Mouse (Mus musculus) cerebellum, postnatal 10 days (tissue): ENCODE results near the gene Gnaq.

Source experiments
- DNase-seq, 2 experiments: peaks; one replicate each; pipeline ENCODE4 v3.0.0; 2021; ENCODE audit warnings: mixed read lengths in 2 of 2

Gene Gnaq

DNA sequence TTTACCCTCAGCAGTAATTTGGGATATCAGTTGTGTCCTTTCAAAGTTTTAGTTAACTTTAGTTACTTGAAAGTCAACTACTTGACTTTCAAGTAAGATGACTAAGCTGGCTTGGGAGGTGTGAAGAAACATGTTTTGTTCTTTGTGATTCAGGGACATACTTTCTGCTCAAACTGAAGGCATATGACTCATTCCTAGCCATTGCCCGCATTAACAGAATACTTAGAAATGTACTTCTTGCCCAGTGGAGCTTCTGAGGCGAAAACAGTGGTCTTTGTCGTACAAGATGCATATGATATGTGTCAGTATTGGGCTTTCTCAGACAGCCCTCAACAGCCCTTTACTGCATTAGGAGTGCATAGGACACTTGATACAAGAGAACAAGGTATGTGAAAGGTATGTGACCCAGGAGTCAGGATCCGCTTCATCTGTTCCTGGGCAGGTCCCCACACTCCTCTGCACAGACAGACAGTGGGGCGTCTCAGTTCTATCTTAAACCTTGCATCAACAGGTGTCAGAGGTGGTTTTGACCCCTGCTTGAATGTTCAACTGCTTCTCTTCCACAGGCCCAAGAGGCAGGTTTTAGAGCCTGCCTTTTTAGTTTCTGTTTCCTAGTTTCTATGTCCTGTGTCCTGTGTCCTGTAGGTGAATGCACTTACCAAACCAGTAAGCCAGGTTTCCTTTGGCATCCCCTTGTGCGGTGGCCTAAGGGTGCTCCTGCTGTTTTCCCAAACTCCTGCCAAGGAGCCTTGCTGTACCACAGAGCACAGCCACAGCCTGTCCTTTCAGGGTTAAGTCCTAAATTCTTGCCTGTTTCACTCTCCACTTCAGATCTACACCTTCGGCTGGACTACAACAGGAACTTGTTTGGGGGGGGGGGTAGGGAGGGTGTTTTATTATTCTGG, 72.4 kb downstream of the Gnaq start:
- no peak for DNase-seq

DNA sequence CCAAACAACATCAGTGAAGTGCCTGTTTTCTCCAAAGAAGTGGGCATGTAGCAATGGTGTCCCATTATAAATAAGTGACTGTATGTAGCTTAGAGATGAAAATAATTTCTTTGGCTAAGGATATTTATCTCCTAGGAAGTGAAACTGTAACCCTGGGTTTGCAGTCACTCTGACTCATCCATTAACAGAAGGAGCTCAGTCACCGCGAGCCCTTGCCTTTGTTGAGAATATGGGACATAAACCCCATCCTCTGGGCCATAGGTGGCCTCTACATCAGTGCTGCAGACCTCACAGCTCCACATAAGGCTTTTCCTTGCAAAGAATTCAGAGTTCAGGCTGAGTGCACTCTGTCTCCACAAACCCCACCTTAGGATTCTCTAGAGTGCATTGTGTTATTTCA, 77.0 kb downstream of the Gnaq start:
- no peak for DNase-seq

DNA sequence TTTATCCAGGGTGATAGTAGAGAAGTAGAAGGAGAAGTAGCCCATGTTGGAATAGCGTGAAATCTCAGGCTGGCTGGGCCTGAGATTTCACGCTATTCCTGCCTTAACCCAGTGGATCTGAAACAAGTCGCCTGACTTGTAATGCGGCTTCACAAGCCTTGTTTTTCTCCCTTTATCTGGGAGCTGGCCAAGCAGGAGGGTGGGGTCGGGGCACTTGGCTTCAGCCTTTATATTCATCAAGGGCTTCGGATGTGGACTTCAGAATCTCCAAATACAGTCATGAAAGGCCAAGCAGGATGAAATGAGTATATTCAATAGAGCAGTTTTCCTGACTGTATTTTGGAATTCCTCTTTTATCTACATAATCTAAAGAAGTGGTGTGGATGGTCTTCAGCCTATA, 82.3 kb downstream of the Gnaq start:
- peak; percentile 52 to 61 for DNase-seq

DNA sequence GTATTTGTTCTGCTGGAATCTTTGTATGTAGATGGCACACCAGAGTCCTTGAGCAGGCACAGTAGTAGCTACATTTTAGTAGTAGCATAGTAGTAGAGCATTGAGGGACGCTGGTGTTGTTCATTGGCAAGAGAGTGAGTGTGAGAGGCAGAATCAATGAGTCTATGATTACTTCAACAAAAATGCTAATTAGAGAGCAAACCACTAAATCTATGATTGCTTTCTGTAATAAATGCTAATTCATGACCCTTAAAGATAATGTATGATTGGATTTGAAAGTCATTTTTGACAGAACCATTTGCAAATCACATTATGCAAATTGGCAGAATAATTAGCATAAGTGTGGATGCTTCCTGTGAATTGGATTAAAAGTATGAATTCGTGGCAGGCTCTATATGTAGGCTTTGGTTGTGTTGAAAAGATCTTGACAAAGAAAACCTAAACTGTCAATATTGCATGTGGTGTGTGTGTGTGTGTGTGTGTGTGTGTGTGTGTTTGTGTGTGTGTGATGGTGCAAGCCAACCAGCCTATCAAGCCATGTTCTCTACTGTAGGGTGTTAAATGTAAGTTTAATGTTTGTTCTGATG, 82.9 kb downstream of the Gnaq start:
- no peak for DNase-seq

DNA sequence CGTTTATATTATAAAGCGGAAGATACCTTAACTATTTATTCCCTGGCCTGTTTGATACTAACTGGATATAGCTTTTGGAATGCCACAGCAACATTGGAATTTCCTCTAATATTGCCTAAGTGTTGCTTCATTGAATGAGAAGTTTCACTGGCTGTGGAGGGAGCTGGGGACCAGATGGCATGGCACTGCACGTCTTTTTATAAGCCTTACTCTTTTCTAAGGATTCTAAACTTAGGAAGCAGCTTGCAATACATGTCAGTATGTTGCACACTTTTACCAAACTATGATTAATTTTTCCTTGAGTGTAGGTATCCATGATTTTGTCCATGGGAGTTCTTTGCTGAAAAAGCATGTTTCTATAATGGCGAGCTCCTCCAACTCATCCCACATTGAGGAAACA, 87.3 kb downstream of the Gnaq start:
- no peak for DNase-seq

DNA sequence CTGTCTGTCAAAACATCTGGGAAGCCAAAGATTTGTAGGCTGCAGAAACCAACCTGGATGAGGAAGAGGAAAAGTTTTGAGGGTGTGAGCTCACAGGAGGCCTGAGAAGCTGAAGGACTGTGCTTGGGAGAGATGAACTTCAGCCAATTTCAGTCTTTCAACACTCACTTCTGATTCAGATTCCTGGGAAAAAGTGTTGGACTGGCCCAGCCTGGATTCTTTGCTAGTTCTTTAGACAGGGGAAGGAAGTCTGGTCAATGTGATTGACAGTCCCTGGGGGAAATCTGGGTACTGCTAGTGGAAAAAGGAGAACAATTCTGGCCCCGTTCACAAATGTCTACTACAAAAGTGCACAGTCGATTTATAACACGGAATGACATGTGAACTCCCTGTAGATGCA, 89.9 kb downstream of the Gnaq start:
- no peak for DNase-seq

DNA sequence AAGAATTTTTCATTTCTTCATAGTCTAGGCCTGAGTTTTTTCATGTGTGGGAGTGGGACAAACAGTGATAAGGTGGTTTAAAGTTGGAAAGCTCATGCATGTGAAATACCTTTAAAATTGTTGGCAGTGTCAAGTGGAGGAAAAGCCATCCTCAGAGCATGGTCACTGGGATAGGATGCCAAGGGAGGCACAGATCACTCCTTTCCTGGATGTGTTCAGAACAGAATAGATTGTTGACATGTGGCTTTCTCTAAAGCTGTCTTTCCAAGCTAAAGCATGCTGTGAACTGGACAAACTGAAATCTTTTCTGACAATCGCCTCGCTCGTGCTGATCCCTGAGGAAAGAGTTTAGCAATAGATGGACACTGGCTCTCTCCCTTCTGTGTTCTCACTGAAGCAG, 90.5 kb downstream of the Gnaq start:
- DNase-seq = no peak

DNA sequence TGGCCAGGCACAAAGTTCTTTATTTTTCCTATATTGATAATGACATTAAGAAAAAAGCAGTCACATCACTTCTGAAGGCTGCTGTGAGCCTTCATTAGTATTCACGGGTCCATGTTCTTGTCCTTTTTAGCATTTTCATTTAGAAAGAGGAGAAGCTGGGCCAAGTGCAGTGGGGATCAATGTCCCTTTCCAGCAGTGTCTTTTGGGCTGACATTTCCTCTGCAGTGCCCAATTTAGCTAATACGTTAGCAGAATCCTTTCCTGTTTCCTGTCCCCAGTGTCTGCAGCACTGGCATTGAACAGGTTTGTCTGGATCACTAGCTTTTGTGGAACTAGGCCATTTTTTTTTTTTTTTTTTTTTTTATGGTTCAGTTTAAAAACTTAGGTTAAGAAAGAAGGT, 92.2 kb downstream of the Gnaq start:
- DNase-seq = no peak

DNA sequence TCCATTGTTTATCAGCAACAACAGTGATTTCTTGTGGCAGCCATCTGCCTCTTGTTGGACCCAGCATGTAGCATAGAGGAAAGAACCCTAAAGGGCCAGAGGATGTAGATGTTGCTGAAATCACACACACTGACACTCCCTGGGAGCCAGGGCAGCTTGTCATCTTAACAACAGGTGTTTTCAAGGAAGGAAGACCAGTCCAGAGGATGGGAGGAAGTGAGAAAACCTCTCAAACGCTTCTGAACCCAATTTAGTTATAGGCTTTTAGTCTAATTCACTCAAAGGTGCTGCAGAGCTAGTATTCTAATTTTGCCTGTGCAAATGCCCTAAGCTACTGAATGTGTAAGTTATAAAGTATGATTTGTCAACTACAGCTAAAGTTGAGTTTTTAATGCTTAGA, 99.0 kb downstream of the Gnaq start:
- no peak for DNase-seq

DNA sequence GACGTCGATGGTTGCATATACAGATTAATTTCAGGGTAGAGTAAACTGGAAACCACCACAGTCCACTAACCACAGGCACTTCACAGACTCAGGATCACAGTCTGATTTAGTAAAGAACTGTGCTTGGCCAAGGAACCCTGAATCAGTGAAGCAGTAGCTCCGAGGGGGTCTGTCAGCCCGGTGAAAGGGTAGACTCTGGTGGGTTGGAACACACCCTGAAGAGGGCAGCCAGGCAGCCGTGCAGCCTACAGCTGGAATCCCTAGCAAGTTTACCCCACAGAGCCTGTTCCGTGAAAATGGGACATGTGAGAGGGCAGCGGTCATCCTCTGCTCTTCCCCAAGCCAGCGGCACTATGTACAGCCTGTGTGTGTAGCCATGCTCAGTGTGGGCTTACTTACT, 103.0 kb downstream of the Gnaq start:
- DNase-seq = no peak

DNA sequence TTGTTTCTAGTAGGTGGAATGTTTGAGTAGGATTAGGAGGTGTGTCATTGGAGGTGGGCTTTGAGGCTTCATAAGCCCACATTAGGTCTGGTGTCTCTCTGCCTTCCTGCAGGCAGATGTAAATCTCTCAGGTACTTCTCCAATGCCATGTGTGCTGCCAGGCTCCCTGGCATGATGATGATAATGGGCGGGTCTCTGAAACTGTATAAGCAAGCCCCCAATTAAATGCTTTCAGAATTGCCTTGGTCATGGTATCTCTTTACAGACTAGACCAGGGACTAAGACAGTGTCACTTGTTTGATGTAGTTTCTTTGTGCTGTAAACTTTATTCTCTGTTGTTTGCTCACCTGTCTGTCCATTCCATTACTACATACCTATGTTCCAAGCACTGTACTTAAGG, 104.4 kb downstream of the Gnaq start:
- no peak for DNase-seq

DNA sequence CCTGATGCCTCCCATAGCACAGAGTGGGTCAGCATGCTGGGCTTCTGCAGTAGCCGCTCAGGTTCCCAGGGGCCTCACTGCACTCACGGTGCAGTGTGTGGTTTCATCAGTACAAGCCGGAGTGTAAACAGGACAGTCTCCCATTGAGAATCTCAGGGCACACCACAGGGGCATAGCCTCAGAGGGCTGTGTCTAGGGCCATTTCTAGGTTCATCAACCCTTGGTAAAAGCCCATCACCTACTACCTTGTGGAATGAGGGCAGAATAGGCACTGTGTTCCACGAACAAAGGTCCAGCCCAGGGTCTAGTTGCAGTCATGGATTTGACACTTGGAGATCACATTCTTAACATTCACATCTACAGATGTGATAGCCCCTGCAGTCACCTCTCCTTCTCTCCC, 105.4 kb downstream of the Gnaq start:
- DNase-seq = no peak

DNA sequence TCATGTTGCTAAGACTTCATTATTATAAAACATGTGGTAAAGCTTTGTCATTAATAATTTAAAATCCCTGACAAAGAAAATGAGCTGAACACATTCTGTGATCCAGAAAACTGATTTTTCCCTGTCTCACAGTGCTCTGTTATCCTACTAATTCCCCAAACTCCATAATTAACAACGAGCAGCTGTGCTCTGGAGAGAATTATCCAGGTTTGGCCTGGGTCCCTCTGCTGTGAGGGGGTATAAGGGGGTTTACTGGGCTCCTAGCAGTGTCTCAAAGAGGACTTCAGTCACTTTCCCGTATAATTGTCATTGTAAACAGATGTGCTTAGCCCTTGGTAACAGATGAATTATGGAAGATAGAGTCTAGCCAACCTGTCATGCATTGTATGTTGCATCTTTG, 105.9 kb downstream of the Gnaq start:
- peak in 1 of 2 experiments; percentile 19 for DNase-seq

DNA sequence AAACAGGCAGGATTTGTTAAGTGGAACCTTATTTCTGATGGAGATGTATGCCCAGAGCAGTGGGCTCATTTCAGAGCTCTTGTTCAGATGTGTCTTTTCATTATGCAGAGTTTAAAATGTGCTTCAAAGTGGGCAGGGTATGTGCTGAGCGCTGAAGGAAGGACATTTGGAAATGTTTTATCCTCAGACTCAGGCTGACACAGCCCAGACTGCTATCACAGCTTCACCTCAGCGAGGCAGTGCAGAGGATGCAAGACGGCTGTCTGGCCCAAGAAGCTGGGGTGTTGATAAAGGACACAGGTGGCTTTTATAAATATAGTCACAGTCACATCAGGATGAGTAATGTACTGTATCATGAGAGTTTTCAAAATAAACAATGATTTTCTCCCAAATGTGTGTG, 110.1 kb downstream of the Gnaq start:
- no peak for DNase-seq

DNA sequence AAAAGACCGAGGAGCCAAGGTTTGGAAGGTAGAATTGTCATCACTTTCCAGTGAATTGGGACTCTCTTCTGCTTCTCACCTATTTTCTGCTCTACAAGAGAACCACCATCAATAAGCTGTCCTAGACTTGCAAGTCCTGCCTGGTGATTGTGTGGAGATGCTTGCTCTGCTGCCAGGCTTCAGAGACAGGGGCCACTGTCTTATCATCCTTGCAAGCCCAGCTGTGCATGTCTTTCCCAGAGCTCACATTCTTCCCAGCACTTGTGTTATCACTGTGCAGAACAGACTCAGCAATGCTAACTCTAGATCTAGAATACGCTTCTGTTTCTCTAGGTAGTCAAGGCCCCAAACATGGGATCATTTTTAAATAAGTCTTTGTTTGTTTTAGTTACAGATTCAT, 116.4 kb downstream of the Gnaq start:
- no peak for DNase-seq

DNA sequence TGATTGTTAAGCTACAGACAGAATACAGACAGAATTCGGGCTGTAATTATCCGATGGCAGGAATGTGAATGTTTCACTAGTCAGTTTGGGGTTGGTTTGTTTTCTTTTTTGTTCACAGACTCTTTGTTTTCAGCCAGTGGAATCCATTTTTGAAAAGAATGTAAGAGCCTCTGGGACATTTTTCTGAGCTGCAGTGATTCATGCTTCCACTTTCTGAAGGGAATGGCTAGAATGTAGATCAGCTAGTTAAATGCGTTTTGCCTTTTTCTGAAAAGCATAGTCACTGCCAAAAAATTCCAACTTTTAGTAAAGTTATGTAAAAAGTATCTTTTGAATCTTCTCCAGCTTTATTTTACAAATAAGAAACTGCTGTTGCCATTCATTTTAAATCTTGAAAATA, 118.3 kb downstream of the Gnaq start:
- no peak for DNase-seq

DNA sequence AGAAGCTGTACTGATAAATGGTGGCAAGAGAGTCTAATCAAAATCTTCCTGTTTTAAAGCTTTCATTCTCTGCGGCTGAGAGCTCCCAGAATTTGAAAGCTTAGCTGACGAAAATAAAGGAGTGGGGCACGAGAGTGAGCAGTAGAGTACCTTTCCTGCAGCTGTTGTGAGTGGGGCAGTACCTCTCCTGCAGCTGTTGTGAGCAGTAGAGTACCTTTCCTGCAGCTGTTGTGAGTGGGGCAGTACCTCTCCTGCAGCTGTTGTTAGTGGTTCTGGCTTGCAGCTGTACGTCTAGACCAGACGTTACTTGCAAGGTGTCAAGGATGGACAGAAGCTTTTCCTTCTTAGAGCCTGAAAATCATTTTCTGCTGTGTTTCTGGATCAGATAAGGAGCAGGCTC, 119.2 kb downstream of the Gnaq start:
- DNase-seq = no peak

DNA sequence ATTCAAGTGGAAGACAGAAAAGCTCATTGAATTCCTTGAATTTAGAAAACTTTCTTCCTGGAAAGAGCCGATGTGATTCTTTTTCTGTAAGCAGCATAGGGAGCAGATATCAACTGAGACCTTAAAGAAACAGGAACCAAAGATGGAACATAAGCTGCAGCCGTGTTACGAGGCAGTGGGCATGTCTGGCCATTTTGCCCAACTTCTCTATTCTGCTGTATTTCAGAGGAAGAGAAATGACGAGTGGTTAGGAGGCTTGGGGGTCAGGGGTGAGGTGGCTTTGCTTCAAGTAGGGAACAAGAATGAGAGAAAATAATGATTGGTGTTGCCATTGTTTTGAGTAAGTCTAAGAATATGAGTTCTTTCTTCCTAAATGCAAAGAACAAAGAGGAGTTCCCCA, 120.1 kb downstream of the Gnaq start:
- no peak for DNase-seq

DNA sequence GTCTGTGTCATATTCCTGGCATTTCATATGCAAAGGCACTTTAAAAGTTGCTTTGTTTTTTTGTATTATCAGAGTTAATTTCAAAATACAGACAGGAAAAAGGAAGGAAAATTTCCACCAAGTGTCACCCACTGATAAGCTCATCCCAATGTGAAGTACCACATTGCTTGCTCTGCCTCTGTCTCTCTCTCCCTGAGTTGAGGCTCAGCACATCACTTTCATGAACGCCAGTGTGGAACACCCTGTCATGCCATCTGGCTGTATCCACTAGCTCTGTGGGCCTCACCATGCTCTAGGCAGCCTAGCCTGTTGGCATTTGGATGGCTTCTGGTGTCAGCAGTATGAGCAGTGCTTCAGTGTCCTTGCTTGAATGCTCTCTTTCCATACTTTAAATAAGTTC, 122.2 kb downstream of the Gnaq start:
- peak; percentile 34 to 47 for DNase-seq

DNA sequence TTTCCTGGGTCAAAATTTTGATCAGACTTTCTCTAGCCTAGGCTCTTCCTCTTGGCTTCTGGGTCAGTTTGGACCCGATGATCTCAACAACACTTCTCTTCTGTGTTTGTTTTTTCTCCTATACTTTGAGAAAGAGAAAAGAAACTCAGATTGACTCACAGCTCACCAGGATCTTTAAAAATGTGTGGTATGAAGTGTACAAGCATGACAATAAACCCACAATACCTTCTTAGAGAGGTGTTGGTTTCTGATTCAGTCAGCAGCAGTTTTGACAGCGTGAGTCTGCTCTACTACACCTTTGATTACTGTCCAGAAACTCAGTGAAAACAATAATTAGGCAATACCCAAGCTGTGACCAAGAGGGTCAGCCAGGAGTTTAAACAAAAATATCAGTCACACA, 122.7 kb downstream of the Gnaq start:
- DNase-seq = no peak

DNA sequence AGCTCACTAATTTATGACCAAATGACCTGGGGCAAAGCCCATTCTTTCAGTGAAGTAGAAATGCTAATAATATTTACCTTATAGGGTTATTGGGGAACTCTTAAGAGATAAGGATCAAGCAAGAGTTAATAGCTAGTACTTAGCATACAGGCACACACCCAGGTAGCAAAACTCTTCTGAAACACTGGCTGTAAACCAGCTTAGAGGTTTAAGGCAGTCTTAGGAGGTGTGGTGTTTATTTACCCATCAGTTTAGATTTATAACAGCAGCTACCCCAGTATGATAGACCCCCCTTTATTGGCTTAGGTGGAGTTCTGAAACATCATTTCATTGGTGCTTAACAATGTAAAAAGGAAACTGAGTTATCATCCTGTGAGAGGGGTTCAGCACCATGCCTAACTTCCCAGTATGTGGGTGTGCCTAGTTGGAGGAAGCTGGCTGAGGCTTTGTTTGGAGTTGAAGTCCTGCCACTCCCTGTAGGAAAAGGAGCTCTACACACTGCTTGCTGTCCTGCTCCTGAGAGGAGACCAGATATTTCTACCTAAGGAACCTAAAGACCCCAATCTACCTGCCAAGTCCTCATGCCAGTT, 126.2 kb downstream of the Gnaq start:
- DNase-seq = no peak

DNA sequence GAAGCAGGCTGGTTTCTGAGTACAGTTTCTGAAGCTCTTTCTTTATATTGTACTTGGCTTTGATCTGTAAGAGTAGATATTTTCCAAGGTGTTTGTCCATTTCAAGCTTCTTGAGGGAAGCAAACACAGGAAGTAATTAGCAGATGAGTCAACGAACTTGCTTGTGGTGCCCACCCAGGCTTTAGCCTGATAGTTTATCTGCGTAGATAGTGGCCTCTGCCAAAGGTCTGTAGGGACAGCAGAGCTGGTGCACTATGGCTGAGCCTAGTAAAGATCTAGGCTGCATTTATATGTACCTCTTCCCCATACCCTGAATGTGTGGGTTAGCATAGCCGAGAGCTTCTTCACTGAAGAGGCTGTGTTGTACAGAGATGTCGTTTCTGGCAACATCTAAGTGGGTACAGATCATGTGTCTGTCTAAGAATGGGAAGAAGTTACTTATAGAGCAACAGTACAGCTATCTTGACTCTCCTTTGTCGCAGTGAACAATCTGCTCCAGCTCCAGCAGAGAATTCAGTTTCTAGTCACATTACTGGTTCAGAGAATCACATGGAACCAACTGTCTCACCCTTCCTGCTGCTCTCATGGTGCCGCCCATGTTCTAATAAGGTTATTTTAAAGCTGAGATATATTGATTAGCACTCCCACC, 127.3 kb downstream of the Gnaq start:
- DNase-seq = no peak

DNA sequence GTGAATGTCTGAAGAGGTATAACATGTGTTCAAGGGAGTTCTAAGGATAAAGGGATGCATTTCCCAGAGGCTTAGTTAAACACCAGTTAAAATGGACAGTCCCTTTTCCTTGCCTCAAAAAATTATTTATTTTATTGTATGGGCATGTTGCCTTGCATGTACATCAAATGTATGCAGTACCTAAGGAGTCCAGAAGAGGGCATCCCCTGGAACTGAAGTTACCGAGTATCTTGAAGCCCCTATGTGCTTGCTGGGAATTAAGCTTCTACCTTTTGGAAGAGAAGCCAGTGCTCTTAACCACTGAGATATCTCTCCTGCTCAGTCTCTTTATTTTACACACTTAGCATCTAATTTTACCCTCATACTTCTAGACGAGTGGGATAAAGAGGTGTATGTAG, 127.8 kb downstream of the Gnaq start:
- peak; percentile 40 to 66 for DNase-seq

DNA sequence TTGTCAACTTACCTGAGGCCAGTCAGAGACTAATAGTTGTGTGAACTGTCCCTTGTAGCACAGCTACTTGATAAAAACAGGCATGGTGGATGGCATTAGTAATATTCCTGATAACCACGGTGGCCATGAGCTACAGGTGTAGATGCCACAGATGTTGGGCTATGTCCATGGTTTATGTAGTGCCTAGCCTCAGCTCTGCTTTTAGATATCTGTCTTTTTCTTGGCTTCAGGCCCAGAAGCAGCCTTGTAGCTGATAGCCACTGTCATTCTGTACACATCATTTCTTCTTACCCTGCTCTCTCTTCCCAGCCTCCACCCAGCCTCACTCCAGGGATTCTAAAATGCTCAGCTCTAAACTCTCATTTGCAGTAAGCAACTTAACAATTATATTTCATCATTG, 128.3 kb downstream of the Gnaq start:
- DNase-seq = peak in 1 of 2 experiments; percentile 19
